ENCODE assay signal across 18 mouse cellular contexts in genomic region chr8:91384389-91384788, GRCm38 (mm10).
A peak's percentile ranks its signal among the peaks of the same experiment; 100 is the strongest.
DNase-seq lines count a peak whose midpoint lies in the region; ATAC-seq and TF ChIP-seq lines count a peak whose summit lies in the region.
"Had no signal": no experiment of that assay in that cellular context is flagged by ENCODE, and none has a peak within 500 bp of the region (broad histone marks: within the 10 kb centered on the region; RNA-seq: fewer than 3 reads in every experiment).

No protein-coding gene starts in this region.

- no peak overlapping the region for H3K4me2 ChIP-seq in lung, embryonic 16.5 days (ENCODE audit: low read depth, low read length)
- no peak overlapping the region for H3K4me2 ChIP-seq in heart, embryonic 11.5 days
- H3K4me2 ChIP-seq: heart, embryonic 13.5 days; hindbrain, embryonic 14.5 days; intestine, embryonic 15.5 days; limb, embryonic 12.5 days; midbrain, embryonic 11.5 days had no signal

- no peaks in the 10 kb centered on the region for H3K9me3 ChIP-seq in lung, embryonic 16.5 days (ENCODE audit: control insufficient read depth, low read length)
- H3K9me3 ChIP-seq in heart, embryonic 11.5 days (replicated peaks; ENCODE audit: control insufficient read depth, low read length) = no peaks in the 10 kb centered on the region
- H3K9me3 ChIP-seq: heart, embryonic 13.5 days; intestine, embryonic 15.5 days; limb, embryonic 12.5 days had no signal

- peaks cover 36% of the 10 kb centered on the region for H3K4me1 ChIP-seq in lung, embryonic 16.5 days (replicated peaks; ENCODE audit: control insufficient read depth, insufficient read depth, low read length)
- H3K4me1 ChIP-seq in heart, embryonic 11.5 days (ENCODE audit: control insufficient read depth, insufficient read depth, low read length) = peaks cover 20% of the 10 kb centered on the region

- ATAC-seq in lung, embryonic 16.5 days (ENCODE audit: low read depth) = no peak
- ATAC-seq in heart, embryonic 11.5 days (replicated peaks; ENCODE audit: insufficient number of reproducible peaks, low FRiP score, low TSS enrichment) = no peak
- ATAC-seq: intestine, embryonic 15.5 days had no signal

- no peak for TF ChIP-seq CTCF in layer of hippocampus, adult 2 months (conservative IDR thresholded peaks at IDR 0.05)

- DNase-seq in layer of hippocampus, adult 2 months (ENCODE audit: low spot score in 2 of 2) = no peak
- DNase-seq in layer of hippocampus, adult 8-10 months (ENCODE audit: low spot score in 2 of 2) = no peak
- no peak for DNase-seq in lung, postnatal 10 days
- peak; percentile 58 for DNase-seq in gonadal fat pad, adult 2 months (ENCODE audit: low read depth)
- no peak for DNase-seq in urinary bladder, postnatal 4 days (ENCODE audit: low spot score in 2 of 2)
- DNase-seq: cerebellum, adult 18-20 months; cerebellum, postnatal 25 days; kidney, postnatal 36 days; right cerebral cortex, adult 18-20 months; thymus, postnatal 36 days had no signal

- no peak overlapping the region for H3K4me3 ChIP-seq in layer of hippocampus, adult 2 months
- no peak overlapping the region for H3K4me3 ChIP-seq in lung, embryonic 16.5 days (ENCODE audit: low read length)
- no peak overlapping the region for H3K4me3 ChIP-seq in heart, embryonic 11.5 days (ENCODE audit: low read depth, low read length)
- H3K4me3 ChIP-seq: heart, embryonic 13.5 days; intestine, embryonic 15.5 days; limb, embryonic 12.5 days had no signal

- 68% methylated on average over 3 of the region's 3 CpGs for WGBS in lung, embryonic 16.5 days
- 81% methylated on average over 3 of the region's 3 CpGs for WGBS in heart, embryonic 11.5 days (ENCODE audit: insufficient replicate concordance)

- H3K27me3 ChIP-seq in lung, embryonic 16.5 days (ENCODE audit: control insufficient read depth, insufficient read depth, low read depth, low read length) = no peaks in the 10 kb centered on the region
- no peaks in the 10 kb centered on the region for H3K27me3 ChIP-seq in heart, embryonic 11.5 days (ENCODE audit: control insufficient read depth, insufficient read depth, low read length)
- H3K27me3 ChIP-seq: heart, embryonic 13.5 days; intestine, embryonic 15.5 days had no signal

- no peaks in the 10 kb centered on the region for H3K36me3 ChIP-seq in lung, embryonic 16.5 days (ENCODE audit: control insufficient read depth, insufficient read depth, low read length)
- H3K36me3 ChIP-seq in heart, embryonic 11.5 days (ENCODE audit: control insufficient read depth, insufficient read depth, low read length) = no peaks in the 10 kb centered on the region
- H3K36me3 ChIP-seq: heart, embryonic 13.5 days; intestine, embryonic 15.5 days; limb, embryonic 12.5 days had no signal

- H3K27ac ChIP-seq in layer of hippocampus, adult 2 months = peak overlapping the region; percentile 56; the same call in 1 of the 2 replicates
- peak overlapping the region; percentile 34 for H3K27ac ChIP-seq in lung, embryonic 16.5 days (ENCODE audit: low read length)
- no peak overlapping the region for H3K27ac ChIP-seq in heart, embryonic 11.5 days (ENCODE audit: low read depth, low read length)
- H3K27ac ChIP-seq: heart, embryonic 13.5 days; hindbrain, embryonic 14.5 days; intestine, embryonic 15.5 days; limb, embryonic 12.5 days had no signal

- H3K9ac ChIP-seq in lung, embryonic 16.5 days (ENCODE audit: low read length) = no peak overlapping the region
- no peak overlapping the region for H3K9ac ChIP-seq in heart, embryonic 11.5 days (ENCODE audit: low read depth, low read length)
- H3K9ac ChIP-seq: forebrain, postnatal 0 days; heart, embryonic 13.5 days; hindbrain, embryonic 14.5 days; intestine, embryonic 15.5 days; limb, embryonic 12.5 days had no signal
